Mouse (Mus musculus): ENCODE measurements around the gene Srek1ip1.

The Srek1ip1 gene

GRCm38 (mm10) chr13:104853645-104854044 is 61.4 kb downstream of the Srek1ip1 start:
- WGBS, result 92% methylated on average over 2 of the region's 2 CpGs

- WGBS, result 5% methylated on average over 38 of the region's 38 CpGs
These were observed 71.1 kb downstream of the Srek1ip1 start, which contains the start of gene Shisal2b for GRCm38 (mm10) chr13:104863127-104863979. Shisal2b (minus strand) TSS chr13:104863893.

GRCm38 (mm10) chr13:104866726-104867125 is 74.4 kb downstream of the Srek1ip1 start:
- WGBS, result 35% methylated on average over 5 of the region's 5 CpGs

GRCm38 (mm10) chr13:104869907-104870306 is 77.6 kb downstream of the Srek1ip1 start:
- 72% methylated on average over 2 of the region's 2 CpGs for WGBS

GRCm38 (mm10) chr13:104878508-104878907 is 86.2 kb downstream of the Srek1ip1 start:
- 85% methylated on average over 4 of the region's 4 CpGs for WGBS

GRCm38 (mm10) chr13:104883566-104884249 is 91.4 kb downstream of the Srek1ip1 start:
- WGBS, result 43% methylated on average over 9 of the region's 16 CpGs

GRCm38 (mm10) chr13:104886308-104887032 is 94.2 kb downstream of the Srek1ip1 start:
- WGBS, result 63% methylated on average over 8 of the region's 8 CpGs

Measured in cerebral cortex, adult 2 months (tissue).